Mouse (Mus musculus): ENCODE measurements around the gene Sp1.

The Sp1 gene

DNA sequence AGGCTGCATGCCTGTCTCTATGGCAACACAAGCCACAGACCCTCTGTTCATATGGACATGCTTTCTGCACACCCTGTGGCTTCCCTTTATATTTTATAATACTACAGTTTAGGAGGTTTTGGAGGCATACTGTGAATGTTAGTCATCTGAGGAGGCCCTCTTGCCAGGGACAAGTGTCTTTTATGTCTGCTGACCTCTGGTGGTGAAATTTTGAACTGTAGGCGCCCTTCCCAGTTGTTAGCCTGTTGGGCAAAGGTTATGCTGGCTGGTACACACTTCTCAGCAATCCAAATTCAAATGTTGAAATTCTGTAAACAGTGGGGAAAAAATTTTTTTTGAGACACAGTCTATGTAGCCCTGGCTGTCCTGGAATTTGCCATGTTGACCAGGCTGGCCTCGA lies 36.5 kb downstream of the Sp1 start:
- in situ Hi-C loops (cut with MboI): no loop called here

GRCm38 (mm10) chr15:102445146-102445545 lies 39.2 kb downstream of the Sp1 start, which contains the start of gene Amhr2:
Gene Amhr2, plus strand, starts transcription at chr15:102445367.
- in situ Hi-C loops (cut with MboI): no loop called here

DNA sequence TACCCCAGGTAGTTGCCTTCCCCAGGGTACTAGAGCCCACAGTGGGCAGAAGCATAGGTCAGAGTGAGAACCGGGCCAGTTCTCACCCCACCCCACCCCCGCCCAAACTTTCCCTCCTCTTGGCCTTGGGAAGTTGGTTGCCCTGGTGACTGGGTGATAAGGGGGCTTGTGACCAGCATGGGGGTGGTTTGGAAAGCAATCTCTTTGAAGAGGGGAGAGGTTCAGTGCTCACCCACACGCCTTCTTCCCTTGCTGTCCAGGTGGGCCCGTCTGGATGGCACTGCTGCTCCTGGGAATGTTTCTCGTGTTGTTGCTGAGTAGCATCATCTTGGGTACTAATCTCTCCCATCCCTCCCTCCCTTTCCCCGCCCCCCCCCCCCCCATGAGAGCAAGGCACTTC lies 40.5 kb downstream of the Sp1 start:
- in situ Hi-C loops (cut with MboI): no loop called here

DNA sequence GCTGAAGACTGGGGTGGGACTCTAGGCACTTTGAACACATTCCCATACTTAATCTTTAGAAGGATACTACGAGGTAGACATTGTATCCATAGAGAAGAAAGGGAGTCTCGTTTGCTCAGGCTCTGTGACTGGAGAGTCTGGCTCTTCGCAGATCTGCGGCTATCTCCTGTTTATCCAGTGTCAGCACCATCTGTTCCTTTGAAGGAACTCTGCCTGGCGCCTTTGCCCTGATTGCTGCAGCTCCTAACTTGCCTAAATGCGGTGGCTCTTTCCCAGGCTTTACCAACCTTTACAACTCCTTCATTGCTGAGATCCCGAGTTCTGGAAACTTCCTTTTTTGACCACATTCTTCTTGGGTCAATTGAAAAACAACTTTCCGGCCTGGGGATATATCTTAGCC lies 43.4 kb downstream of the Sp1 start:
- in situ Hi-C loops (cut with MboI): no loop called here

GRCm38 (mm10) chr15:102450928-102451327 lies 45.0 kb downstream of the Sp1 start:
- in situ Hi-C loops (cut with MboI): no loop called here

GRCm38 (mm10) chr15:102451666-102452430 lies 45.9 kb downstream of the Sp1 start:
- in situ Hi-C loops (cut with MboI): no loop called here

- in situ Hi-C loops (cut with MboI): no loop called here
Observed at GRCm38 (mm10) chr15:102455993-102456392, 50.0 kb downstream of the Sp1 start.

DNA sequence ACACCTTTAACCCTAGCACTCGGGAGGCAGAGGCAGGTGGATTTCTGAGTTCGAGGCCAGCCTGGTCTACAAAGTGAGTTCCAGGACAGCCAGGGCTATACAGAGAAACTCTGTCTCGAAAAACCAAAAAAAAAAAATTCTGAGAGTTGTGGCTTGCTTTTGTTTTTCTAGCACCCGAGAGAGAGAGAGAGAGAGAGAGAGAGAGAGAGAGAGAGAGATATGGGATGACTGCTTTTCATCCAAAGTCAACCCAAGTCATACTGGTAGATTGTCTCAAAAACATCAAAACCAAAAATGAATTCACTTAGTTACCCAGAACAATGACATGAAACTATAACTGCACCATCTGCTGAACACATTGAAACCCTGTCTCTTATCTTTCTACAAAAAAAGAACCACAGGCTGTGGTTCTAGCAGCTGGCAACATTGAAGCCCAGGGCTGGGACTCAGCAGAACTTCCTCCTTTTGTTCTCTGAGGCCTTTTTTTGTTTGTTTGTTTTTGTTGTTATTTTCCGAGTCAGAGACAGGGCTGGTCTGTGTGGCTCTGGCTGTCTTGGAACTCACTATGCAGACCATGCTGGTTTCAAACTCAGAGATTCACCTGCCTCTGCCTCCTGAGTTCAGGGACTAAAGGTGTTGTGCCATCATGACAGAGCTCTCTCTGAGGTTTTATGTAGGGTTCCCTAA lies 52.2 kb downstream of the Sp1 start:
- in situ Hi-C loops (cut with MboI): no loop called here

DNA sequence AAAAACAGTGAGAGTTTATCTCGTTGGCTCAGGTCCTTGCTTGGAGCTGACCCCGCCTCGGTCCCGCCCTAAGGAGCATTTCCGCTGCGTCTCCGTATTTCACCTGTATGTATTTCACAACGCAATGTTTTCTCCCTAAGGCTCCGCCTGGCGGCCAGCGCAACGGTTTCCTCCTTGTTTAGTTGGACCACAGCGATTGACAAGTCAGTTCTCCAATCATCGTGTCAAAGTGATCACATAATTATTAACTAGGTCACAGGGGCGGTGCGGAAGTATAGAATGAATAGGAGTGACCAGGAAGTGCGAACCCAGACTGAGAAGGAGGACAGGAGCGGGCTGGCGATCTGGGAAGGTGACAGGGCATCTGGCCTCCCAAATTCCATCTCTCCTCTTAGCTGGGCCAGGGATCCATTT lies 53.0 kb downstream of the Sp1 start, which contains the start of gene Prr13:
Gene Prr13 (plus strand): TSS at position 125 of the 414 bp plus-strand sequence.
- in situ Hi-C loops (cut with MboI): no loop called here

DNA sequence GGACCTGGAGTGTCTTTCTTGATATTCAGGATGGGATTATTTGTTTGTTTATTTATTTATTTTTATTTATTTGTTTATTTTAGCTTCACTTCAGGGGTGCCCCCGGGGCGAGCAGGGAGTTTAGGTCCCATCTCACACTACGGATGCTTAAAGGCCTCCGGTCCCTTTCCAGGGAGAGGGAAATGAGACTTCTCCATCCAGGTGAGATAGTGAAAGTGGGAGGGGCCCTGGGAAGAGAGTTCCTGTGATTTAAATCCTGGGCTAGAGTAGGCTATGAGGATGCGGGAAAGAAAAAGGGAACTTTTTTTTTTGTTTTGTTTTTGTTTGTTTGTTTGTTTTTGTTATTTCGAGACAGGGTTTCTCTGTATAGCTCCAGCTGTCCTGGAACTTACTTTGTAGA lies 53.4 kb downstream of the Sp1 start:
- in situ Hi-C loops (cut with MboI): no loop called here

DNA sequence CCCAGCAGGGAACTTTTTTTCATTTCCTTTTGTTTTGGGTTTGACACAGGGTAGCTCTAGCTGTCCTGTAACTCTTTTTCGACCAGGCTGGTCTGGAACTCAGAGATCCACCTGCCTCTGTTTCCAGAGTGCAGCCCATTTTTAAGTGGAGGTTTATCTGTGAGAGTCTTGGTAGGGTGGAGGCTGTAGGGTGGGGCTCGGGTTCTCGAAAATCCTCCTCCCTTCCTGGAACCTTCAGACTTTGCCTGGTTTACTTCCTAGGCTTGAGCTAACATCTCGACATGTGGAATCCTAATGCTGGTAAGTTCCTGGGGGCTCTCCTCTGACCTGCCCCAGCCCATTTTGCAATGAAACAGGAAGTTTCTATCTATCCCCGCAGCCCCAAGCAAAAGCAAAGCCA lies 53.9 kb downstream of the Sp1 start:
- in situ Hi-C loops (cut with MboI): loop anchor here (5.0 kb wide), 1 partner anchor 67 kb away; no protein-coding TSS in a partner anchor

DNA sequence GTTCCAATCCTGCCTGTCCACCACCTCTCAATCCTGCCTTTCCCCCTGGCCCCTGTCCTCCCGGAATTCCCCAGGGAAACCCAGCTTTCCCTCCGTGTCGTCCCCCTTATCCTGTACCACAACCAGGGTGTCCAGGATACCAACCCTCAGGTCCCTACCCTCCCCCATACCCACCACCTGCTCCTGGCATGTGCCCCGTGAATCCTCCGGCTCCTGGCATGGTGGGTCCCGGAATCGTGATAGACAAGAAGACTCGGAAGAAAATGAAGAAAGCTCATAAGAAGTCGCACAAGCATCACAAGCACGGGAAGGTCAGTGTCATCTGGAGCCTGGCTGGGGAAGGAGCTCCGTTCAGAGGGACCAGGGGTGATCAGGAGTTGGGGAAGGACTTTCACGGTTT lies 54.5 kb downstream of the Sp1 start:
- in situ Hi-C loops (cut with MboI): loop anchor here (5.0 kb wide), 1 partner anchor 67 kb away; no protein-coding TSS in a partner anchor

DNA sequence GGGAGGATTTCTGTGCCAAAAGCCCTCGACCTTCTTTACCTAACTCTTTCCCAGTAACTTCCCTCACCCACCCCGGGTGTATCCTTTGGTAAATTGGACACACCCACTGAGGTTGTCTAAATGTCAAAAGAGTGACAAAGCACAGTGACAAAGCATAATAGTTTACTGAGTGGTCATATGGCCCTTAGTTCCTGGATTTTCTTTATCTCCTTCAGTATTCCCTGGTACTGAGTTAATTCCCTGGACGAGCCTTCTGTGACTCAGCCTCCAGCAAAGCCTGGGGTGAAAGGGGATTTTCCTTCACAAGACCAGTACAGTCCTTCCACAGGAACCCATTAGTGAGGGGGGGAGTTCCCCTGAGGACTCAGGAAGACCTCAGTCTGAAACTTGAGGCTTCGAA lies 55.0 kb downstream of the Sp1 start:
- in situ Hi-C loops (cut with MboI): loop anchor here (5.0 kb wide), 1 partner anchor 66 kb away; no protein-coding TSS in a partner anchor

DNA sequence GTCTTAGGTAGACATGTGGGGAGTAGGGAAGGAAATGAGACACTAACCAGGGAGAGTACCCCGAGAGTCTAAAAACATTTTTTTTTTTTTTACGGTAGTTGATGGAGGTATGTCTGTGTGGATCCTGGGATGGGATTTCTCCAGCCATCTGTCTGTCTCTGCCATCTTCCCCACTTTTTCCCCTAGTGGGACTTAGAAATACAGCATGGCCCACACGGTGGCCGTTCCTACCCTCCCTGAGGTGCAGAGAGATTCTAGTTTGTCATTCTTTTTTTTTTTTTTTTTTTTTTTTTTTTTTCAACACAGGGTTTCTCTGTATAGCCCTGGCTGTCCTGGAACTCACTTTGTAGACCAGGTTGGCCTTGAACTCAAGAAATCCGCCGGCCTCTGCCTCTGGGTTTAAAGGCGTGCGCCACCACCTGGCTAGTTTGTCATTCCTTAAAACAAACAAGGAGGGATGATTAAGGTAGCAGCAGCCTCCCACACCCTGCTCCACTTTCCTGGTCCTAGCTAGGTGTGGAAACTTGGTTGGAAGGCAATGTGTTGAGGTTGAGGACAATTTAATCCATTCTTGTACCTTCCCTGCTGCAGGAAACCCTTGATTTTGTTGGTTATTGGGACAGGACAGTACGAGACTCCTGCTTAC lies 55.6 kb downstream of the Sp1 start:
- in situ Hi-C loops (cut with MboI): loop anchor here (5.0 kb wide), 1 partner anchor 66 kb away; no protein-coding TSS in a partner anchor

DNA sequence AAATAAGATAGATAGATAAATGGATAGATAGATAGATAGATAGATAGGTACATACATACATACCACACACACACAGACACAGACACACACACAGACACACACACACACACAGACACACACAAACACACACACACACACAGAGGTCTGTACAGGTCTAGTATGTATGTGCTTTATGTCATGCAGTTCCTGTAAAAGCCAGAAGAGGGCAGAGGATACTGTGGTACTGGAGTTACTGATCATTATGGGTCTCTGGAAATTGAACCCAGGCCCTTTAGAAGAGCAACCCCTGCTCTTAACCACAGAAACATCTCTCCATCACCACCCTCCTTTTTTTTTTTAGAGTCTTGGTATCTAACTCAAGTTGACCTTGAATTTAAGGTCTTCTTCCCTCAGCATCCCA lies 57.7 kb downstream of the Sp1 start:
- in situ Hi-C loops (cut with MboI): loop anchor here (5.0 kb wide), 1 partner anchor 64 kb away; no protein-coding TSS in a partner anchor

DNA sequence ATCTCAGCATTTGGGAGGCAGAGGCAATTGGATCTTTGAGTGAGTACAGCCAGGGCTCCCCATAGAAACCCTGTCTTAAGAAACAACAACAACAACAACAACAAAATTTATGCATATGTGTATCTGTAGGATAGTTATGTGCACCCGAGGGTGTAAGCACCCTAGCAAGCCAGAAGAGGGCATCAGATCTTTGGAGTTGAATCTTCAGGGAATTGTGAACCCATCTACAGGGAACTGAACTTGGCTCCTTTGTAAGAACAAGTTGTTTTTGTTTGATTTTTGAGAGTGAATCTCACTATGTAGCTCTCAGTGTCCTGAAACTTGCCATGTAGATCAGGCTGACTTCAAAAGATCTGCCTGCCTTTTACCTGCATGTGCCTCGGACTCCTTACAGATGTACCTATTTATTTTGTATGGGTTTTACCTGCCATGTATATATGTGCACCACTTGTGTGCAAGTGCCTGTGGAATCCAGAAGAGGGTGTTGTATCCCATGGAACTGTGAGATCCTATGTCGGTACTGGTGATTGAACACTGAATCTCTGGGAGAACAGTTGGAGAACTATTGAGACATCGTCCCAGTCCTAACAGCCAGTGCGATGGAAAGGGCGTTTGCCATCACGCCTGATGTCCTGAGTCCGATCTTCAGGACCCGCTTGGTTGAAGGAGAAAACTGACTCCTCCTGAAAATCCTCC lies 62.9 kb downstream of the Sp1 start:
- in situ Hi-C loops (cut with MboI): no loop called here

GRCm38 (mm10) chr15:102470183-102470604 lies 64.3 kb downstream of the Sp1 start, which contains the start of gene Pcbp2:
Gene Pcbp2, plus strand, starts transcription at chr15:102470539.
- in situ Hi-C loops (cut with MboI): no loop called here

GRCm38 (mm10) chr15:102470605-102471294 lies 64.8 kb downstream of the Sp1 start:
- in situ Hi-C loops (cut with MboI): no loop called here

DNA sequence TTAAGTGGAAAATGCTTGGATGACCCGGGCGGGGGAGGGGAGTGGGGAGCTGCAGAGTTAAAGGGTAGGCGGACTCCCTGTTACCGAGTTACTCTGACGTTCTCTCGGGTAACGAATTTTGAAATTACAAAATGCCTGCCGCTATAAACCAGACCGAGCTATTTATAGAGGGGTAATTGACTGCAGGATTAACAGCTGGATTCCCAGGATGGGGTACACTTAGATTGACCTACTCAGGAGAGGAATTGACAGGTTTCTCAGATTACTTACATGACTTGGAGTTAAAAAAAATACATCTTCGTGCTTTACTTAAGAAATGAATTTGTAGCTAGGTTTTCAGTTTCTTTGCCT lies 65.3 kb downstream of the Sp1 start:
- in situ Hi-C loops (cut with MboI): no loop called here

- in situ Hi-C loops (cut with MboI): no loop called here
Observed at GRCm38 (mm10) chr15:102471727-102472126, 65.8 kb downstream of the Sp1 start.

GRCm38 (mm10) chr15:102473246-102473645 lies 67.3 kb downstream of the Sp1 start:
- in situ Hi-C loops (cut with MboI): no loop called here
